Mouse (Mus musculus) layer of hippocampus, postnatal 10 days (tissue): Measurements from ENCODE around the gene Crip2. TPM values are rescaled to one million over a fixed set of nuclear protein-coding genes. Genes with fewer than 3 reads are reported as not detected.

Source experiments
- DNase-seq, 2 experiments: peaks; one replicate each; pipeline ENCODE4 v3.0.0; 2021; ENCODE audit warnings: low spot score in 2 of 2
- total RNA-seq, 2 experiments: library from RNA; stranded (reverse); gene quantifications; 2 replicates each; pipeline ENCODE4 v1.2.3; 2021

Gene Crip2
- total RNA-seq, 2 experiments from 2014 or later = 179 to 183 TPM

GRCm38 (mm10) chr12:113130732-113131131 is 9.3 kb upstream of the Crip2 start:
- no peak for DNase-seq

DNA sequence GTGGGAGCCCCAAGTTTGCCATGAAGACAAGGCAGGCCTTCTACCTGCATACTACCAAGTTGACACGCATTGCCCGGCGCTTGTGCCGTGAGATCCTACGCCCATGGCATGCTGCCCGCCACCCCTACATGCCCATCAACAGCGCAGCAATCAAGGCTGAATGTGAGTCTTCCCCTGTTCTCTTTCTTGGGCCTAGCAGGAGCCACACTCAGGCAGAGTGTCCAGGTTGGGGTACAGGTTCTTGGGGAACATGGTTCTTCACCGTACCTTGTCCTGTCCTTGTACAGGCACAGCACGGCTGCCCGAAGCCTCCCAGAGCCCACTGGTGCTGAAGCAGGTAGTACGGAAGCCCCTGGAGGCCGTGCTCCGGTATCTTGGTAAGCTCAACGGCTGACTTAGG is 8.4 kb upstream of the Crip2 start:
- no peak for DNase-seq

DNA sequence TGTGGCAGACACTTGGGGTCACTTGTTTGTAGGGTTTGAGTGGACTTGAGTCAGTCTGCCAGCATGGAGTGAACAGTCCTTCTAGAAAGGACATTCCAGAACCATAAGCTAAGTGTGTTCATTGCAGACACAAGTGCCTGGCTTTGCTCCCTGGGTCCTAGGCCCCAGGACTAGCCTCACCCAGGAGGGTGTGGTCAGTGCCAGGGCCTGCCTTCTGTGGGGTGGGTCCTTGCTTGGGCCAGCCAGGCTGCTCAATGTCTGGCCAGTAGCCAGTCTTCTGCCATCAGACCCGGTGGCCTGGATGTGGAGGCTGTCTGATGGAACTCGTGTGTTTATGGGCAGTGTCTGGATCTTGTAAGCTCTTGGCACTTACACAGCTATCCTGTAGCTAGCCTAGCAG is 7.5 kb upstream of the Crip2 start:
- no peak for DNase-seq

DNA sequence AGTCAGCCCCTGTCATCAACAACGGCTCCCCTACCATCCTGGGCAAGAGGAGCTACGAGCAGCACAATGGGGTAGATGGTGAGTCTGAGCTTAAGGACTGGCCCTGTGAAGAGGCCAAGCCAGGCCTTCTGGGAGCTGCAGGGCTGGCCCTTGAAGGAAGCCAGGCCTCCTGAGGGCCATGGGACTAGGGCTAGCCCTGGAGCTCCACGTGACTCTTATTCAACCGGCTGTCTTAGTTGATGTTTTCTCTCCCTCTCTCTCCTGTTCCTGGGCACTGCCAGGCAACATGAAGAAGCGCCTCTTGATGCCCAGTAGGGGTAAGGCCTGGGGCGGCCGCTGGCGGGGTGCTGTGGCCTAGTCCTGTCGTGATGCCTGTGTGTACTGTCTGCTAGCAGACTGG is 6.8 kb upstream of the Crip2 start:
- DNase-seq = no peak

DNA sequence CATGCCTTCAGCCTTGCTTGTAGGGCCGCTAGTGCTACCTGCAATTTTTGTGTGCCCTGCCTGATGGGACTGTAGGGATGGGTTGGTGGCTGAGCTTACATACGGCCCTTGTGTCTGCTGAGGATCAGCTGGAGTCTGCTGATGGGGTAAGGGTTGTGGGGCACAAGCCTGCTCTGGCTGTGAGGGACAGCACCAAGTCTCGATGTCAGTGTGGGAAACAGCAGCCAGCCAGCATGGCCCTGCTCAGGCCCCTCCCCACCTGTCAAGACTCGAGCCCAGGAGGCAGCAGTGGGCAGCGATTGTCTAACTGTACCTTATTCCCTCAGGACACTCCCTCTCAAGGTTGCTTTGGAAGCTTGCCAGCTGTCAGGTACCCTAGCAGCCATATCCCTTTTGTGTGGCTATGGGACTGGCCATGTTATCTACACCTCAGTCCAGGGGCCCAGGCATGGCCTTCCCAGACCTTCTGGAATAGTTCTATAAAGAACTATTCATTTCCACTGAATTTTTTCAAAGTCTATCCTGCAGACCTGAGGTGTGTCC is 6.1 kb upstream of the Crip2 start:
- DNase-seq = no peak

GRCm38 (mm10) chr12:113134502-113134901 is 5.5 kb upstream of the Crip2 start:
- no peak for DNase-seq

GRCm38 (mm10) chr12:113135401-113135800 is 4.6 kb upstream of the Crip2 start:
- no peak for DNase-seq

DNA sequence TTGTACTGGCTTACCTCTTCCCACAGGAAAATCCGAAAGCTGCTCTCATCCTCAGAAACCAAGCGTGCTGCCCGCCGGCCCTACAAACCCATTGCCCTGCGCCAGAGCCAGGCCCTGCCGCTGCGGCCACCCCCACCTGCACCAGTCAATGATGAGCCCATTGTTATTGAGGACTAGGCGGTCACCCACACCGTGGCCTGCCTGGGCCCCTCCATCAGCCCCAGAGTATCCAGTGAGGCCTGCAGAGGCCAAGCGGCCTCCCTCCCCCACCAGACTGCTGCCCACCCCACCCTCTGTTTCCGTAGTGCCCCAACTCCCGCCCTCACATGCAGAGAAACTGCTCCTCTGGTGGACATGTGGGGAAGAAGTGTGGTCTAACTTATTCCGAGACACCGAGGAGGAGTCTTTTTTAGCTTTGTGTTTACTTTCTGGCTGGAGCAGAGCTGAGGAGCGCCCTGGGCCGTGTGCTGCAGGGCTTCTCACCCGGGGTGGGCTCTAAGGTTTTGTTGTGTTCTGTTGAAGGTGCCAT is 3.5 kb upstream of the Crip2 start:
- no peak for DNase-seq

- no peak for DNase-seq
Observed at GRCm38 (mm10) chr12:113137260-113138213, 2.5 kb upstream of the Crip2 start.

- no peak for DNase-seq
Observed at GRCm38 (mm10) chr12:113138291-113138690, 1.7 kb upstream of the Crip2 start.

- no peak for DNase-seq
Observed at GRCm38 (mm10) chr12:113138901-113139864, 853 bp upstream of the Crip2 start.

GRCm38 (mm10) chr12:113140616-113141411 is 778 bp downstream of the Crip2 start:
- peak in 1 of 2 experiments; percentile 61 for DNase-seq

GRCm38 (mm10) chr12:113141531-113141973 is 1.5 kb downstream of the Crip2 start:
- DNase-seq = peak; percentile 64 to 69

DNA sequence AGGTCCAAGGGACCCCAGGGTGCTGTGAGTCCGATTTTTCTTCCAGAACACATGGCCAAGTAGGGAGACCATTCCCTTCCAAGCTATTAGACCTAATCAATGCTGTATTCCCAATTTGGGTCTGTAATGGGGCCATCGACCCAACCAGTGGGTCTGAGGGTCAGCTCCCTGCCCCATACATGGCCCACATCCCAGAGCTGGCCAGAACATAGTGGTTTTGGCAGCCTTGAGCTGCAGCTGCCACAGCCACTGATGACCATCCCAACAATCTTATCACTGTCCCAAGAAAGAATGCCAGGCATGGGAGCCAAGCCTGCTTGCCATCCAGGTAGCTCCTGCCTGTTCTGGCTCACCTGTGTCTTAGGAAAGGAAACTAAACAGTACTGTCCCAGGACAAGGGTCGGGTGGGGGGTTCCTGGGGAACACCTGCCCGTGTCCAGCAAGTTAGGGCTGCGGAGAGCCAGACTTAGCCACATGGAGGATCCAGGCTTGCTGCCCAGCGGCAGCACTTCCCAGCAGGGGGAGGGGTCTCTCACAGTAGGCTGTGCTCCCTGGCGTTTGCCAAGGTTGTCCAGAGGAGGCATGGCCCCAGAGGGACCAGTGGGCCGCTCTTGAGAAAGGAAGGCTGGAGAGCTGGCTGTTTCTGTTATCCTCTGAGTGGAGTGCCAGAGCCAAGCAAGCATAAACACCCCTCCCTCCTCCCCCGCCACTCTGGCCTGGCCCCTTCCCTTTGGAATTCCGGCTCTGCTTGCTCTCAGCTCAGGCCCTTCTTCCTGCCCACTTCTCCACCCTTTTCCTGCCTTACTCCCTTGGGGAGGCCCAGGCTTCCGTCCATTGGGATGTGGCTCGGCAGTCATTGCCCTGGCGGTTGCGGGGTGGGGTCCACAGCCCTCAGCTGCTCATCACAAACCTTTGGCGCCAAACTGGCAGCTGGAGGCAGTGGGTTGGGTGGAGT is 2.3 kb downstream of the Crip2 start:
- peak; percentile 68 to 75 for DNase-seq

GRCm38 (mm10) chr12:113143164-113143563 is 3.1 kb downstream of the Crip2 start:
- DNase-seq = no peak

DNA sequence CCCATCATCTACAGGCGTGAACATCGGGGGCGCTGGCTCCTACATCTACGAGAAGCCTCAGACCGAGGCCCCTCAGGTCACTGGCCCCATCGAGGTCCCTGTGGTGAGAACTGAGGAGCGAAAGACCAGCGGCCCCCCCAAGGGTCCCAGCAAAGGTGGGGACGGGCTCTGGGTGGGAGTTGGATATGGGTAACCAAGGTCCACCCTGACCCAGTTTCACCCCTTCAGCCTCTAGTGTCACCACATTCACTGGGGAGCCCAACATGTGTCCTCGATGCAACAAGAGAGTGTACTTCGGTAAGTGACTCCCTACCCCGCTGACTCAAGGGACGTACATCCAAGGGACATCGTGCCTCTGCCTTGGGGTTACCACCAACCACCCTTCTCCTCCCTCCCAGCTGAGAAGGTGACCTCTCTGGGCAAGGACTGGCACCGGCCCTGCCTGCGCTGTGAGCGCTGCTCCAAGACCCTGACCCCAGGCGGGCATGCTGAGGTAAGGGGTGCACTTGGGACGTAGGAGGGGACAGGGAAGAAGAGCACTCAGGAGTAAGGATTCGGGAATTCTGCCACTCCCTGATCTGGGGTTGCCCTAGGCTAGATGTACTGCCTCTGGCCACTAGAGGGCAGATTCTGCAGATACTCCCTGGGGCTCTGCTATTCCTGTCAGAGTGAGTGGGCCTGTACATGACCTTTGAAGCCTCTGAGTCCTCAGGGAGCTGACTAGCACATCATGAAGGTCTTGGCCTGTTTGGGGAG is 4.1 kb downstream of the Crip2 start:
- DNase-seq = peak in 1 of 2 experiments; percentile 55

GRCm38 (mm10) chr12:113144886-113145285 is 4.8 kb downstream of the Crip2 start:
- DNase-seq = no peak

DNA sequence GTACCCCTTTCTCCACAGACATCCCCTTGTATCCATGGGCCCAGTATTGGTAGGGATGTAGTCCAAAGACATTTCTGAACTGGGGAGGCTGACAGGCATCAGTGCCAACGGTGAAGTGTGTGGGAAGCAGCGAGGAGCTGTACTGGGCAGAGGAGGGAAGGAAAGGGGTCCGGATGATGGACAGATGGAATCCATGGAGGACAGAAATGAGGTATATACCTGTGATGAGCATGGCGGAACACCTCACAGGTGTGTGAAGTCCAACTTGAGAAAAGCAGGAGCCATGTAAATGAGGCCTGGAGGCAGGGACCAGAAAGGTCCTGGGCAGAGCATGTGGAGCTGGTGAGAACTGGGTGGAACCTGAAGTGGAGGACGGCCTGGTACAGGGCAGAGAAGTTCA is 5.6 kb downstream of the Crip2 start:
- no peak for DNase-seq
